Mouse (Mus musculus): ENCODE data around the gene Use1.
"Not testable (repeated sequence)": the region's sequence is repeated elsewhere in the genome, so short reads cannot be mapped to it uniquely, and the experiment has no call there.

The Use1 gene

GRCm38 (mm10) chr8:71366771-71367528 lies at the start of gene Use1:
Use1 (plus strand) TSS chr8:71366848.
- DNase-seq (ENCODE audit: low read depth, low spot score), result peak; percentile 98

DNA sequence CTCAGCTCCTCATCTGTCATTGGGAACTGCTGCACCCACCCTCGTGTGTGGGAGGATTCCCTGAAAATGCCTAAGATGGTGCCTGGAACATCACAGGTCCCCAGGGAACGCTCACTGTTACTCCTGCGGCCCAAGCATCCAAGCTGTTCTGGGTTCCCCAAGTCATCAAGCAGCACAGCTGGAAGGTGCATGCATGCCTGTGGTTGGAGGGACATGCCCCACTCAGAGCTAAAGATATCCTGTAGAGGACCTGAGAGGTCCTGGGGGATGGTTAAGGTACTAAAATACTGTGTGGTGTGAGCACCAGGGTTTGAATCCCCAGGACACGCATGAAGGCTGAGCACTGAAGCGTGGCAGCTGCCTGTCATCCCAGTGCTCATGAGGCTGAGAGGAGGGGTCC lies 48.0 kb upstream of the Use1 start:
- not testable (repeated sequence) for DNase-seq (ENCODE audit: low read depth, low spot score)

DNA sequence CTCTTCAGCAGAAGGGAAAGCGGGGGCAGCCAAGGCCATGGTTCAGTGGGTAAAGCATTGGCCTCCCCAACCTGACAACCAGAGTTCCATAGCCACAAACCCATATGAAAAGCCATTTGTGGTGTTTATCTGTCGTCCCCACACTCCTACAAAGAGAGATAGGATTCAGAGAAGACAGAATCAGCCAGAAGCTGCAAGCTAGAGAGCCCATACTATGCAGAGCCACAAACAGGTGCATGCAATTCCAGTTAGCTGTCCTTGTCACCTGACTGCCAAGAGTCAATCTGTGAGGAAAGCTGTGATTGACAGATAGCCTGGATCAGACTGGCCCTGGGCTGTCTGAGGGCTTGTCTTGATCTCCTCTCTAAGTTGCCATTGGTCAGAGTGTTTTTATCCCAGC lies 46.9 kb upstream of the Use1 start:
- not testable (repeated sequence) for DNase-seq (ENCODE audit: low read depth, low spot score)

DNA sequence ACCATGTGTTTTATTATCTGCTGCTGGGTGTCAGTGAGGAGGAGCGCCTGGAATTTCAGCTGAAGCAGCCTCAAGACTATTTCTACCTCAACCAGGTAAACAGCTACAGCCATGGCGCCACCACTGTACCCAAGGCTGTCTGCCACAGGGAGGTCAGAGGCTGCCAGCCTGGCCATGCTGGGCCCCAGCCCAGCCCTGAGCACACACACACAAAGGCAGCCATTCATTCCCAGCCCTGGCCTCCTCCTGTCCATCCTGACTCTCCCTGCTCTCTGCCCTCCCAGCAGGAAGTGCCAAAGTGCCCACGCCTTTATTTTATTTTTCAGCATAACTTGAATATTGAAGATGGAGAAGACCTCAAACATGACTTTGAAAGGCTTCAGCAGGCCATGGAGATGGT lies 43.7 kb upstream of the Use1 start:
- peak; percentile 69 for DNase-seq (ENCODE audit: low read depth, low spot score)

GRCm38 (mm10) chr8:71324848-71325247 lies 41.8 kb upstream of the Use1 start:
- peak; percentile 58 for DNase-seq (ENCODE audit: low read depth, low spot score)

- not testable (repeated sequence) for DNase-seq (ENCODE audit: low read depth, low spot score)
Observed at GRCm38 (mm10) chr8:71337834-71338233, 28.8 kb upstream of the Use1 start.

- DNase-seq (ENCODE audit: low read depth, low spot score), result peak; percentile 51
Observed at GRCm38 (mm10) chr8:71340625-71341024, 26.0 kb upstream of the Use1 start.

DNA sequence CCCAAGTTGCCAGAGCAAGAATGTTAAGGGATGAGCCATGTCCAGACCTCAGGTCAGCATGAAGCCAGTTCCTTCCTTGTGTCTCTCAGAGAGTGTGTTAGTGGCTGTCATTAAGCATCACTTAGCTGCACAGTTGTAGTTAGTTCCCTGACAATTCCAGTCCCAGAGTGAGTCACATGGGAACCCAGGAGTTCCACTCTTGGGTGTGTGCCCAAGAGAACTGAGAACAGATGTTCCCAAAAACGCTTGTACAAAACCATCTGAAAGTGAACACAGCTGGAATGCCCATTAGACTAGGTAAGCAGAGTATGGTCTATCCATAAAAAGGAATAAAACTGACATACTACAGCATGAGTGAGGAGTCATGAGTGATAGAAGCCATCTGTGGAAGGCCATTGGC lies 20.1 kb upstream of the Use1 start:
- no peak for DNase-seq (ENCODE audit: low read depth, low spot score)

GRCm38 (mm10) chr8:71351117-71351516 lies 15.5 kb upstream of the Use1 start:
- DNase-seq (ENCODE audit: low read depth, low spot score), result no peak

DNA sequence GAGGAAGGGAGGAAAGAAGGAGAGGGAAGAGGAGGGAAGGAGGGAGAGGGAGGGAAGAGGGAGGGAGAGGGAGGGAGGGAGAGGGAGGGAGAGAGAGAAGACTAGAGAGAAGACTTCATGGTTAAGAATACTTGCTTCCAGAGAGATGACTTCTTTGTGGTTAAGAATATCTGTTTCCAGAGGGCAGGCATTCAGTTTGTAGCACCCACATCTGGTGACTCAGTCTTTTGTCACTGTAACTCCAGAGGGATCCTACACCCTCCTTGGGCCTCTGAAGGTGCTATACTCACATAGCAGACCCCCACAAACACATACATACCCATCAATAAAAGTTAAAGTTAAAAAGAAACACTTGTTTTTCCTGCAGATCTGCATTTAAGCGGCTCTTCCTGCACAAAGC lies 15.1 kb upstream of the Use1 start:
- DNase-seq (ENCODE audit: low read depth, low spot score), result peak; percentile 26

- DNase-seq (ENCODE audit: low read depth, low spot score), result no peak
Observed at GRCm38 (mm10) chr8:71358026-71358425, 8.6 kb upstream of the Use1 start.

DNA sequence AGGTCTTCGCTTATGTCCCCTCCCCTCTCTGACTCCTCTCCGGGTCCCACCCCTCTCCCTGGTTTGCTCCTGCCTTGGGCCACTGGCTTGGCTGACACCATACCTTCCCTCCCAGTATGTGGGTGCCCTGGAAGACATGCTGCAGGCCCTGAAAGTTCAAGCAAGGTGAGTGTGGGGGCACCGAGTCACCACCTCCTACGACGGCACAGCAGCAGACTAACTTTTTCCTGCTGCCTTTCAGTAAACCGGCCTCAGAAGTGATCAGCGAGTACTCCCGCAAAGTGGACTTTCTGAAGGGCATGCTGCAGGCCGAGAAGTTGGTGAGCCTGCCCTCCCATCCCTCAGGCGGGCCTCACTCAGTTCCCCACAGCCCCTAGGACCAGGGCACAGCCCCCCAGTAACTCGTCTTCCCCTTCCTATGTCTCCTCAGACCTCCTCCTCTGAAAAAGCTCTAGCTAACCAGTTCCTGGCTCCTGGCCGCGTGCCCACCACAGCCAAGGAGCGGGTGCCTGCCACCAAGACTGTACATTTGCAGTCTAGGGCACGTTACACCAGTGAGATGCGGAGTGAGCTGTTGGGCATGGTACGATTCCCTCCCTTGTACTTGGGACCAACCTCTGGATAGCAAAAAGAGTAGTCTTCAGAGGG lies 1.0 kb downstream of the Use1 start:
- no peak for DNase-seq (ENCODE audit: low read depth, low spot score)

DNA sequence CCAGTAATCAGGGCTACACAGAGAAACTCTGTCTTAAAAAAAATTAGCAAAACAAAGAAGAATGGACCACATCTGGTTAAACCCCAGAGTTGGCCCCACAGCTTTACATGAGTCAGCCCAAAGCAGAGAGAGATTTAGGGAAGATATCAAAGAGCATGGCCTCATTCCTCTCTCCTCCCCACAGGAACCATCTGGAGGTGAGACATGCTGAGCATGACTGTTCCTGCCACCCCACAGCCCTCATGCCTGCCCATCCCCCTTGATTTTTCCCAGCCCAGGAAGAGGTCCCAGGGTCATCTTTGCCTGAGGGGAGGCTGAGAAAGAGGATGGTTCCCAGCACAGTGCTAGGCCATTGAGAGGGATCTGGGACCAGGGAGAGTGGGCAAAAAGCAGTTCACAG lies 1.7 kb downstream of the Use1 start:
- DNase-seq (ENCODE audit: low read depth, low spot score), result no peak

GRCm38 (mm10) chr8:71369040-71369718 lies 2.5 kb downstream of the Use1 start:
- no peak for DNase-seq (ENCODE audit: low read depth, low spot score)

GRCm38 (mm10) chr8:71370711-71371235 lies 4.1 kb downstream of the Use1 start:
- peak; percentile 42 for DNase-seq (ENCODE audit: low read depth, low spot score)

DNA sequence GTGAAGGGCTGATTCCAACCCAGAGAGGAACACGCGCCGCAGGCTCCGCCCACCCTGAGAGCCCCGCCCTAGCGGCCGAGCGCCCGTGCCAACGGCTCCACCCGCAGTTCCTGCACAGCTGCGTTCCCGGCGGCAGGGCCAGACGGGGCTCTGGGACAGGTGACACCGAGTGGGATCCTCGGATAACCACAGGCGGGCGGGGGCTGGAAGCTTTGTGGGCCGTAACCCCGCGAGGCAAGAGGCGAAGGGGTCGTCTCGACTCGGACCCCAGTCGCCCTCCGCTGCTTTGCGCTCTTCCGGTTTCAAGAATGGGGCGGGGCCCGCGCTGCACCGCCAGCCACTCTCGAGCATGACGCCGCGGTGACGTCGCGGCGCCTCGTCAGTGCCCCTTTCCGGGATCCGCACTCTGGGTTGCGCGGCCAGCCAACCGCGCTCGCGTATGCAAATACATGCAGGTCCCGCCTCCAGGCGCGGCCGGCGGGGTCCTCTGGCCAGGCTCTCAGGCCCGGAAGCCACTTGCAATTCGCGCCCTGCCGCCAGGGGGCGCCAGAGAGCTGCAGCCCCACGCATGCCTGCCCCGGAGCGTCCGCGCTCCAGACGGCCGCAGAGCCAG lies 4.7 kb downstream of the Use1 start, which contains the start of gene Ocel1:
Gene Ocel1, plus strand, starts transcription at position 63 of the 613 bp plus-strand sequence.
- DNase-seq (ENCODE audit: low read depth, low spot score), result peak; percentile 99

DNA sequence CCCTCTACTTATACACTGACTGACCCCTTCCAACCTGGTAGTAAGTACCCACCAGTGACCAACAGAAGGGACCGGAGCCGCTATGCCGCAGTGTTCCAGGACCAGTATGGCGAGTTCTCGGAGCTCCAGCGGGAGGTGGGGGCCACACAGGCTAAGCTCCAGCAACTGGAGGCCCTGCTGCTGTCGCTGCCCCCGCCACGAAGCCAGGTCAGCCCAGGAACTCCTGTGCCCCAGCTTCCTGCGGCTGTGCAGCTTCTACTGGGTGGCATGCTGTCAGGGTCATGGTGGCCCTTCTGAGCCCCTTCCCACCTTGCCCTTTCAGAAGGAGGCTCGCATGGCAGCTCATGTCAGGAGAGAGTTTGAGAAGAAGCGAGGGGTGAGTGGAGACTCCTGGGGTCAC lies 5.8 kb downstream of the Use1 start:
- DNase-seq (ENCODE audit: low read depth, low spot score), result no peak

GRCm38 (mm10) chr8:71373000-71373399 lies 6.4 kb downstream of the Use1 start:
- DNase-seq (ENCODE audit: low read depth, low spot score), result no peak

DNA sequence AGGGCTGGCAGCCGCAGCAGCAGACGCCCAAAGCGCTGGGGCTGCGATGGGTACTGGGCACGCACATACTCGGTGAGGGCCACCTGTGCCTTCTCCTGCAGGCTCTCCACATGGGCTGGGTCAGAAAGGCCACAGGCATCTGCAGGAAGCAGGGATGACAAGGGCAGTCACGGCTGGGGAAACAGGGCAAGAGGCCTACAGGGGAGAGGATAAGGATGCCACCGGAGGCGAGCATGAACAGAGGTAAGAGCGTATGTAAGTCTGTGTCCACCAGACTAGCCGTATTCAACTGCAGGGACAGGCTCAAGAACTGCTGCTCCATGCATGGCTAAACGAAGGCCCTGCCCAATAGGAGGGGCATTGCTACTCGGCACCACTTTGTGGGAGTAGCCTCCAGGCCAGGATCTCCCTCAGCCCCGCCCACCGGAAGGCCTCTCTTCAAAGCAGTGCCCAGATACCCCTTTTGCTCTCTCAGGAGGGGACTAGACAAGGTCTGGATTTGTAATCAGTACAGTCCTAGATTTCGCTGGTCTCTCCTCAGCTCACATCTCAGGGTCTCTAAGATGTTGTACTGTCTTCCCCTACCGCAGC lies 8.1 kb downstream of the Use1 start:
- DNase-seq (ENCODE audit: low read depth, low spot score), result no peak

DNA sequence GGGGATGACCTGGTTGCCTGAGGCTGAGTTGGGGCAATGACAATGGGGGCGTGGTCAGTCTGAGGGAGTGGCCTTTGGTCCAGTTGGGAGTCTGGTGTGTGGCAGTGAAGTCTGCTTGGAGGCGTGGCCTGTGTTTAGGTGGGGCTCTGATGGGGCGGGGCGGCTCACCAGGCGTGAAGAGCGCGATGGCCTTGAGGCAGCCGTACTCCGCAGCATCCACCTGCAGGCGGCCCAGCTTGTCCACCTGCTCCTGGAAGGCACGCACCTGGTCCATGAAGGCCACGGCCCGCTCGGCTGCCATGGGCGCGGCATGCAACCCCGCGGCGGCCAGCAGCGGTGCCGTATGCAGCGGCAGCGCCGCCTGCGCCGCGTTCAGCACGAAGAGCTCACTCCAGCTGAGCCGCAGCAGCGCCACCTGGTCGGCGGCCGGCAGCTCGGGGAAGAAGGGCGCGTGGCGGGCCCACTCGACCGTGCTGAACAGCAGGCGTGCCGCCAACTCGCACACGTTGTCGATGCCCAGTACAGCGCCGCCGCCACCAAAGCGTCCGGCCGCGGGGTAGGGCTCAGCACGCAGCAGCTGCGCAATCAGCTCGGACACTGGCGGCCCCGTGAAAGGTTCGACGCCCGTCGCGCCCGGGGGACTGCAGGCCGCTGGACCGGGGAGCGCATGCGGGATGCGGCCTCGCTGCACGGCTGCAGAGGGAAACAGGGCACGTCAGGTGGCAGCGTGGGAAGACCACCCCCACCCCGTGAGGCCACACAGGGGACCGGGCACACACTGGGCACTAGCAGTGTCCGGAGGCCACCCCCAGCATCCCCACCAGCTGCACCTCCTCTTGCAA lies 9.2 kb downstream of the Use1 start:
- DNase-seq (ENCODE audit: low read depth, low spot score), result peak; percentile 86

All from brain, adult 2 months (tissue).